Mouse (Mus musculus): ENCODE data around the gene Sncg. TPM values are rescaled to one million over a fixed set of nuclear protein-coding genes. Genes with fewer than 3 reads are reported as not detected.

Sncg gene
- polyA plus RNA-seq, 1 experiment from 2014 or later = 2.4 TPM

DNA sequence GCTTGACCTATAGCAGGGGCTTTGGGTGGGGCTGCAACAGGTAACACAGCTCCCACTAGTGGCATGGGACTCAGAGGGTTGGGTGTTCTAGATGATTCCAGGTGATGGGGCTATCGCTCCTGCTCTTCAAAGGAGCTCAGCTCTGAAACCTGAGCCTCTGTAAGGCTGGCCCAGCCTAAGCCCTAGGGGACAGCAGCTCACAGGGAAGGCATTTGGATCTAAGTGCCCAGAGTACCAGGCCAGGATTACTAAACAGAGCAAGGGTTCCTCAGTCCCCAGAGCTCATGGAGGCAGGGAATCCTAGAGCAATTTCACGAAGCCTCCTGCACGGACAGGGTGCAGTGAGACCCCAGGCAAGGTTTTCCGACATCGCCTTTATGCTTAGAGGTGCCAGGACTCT is 1.4 kb upstream of the Sncg start:
- ATAC-seq (replicated peaks; ENCODE audit: insufficient number of reproducible peaks, low FRiP score, low TSS enrichment) = no peak
- H3K9ac ChIP-seq (ENCODE audit: low read depth, low read length) = peak overlapping the region; percentile 67
- 0 out of 2 replicates have a peak overlapping the region, but pooled peaks have one; percentile 50 for H3K27ac ChIP-seq (ENCODE audit: low read depth, low read length)
- H3K27me3 ChIP-seq (ENCODE audit: control insufficient read depth, insufficient read depth, low read length) = no peaks in the 10 kb centered on the region
- 73% methylated on average over 5 of the region's 5 CpGs for WGBS (ENCODE audit: insufficient replicate concordance)
- H3K9me3 ChIP-seq (replicated peaks; ENCODE audit: control insufficient read depth, low read length) = no peaks in the 10 kb centered on the region
- no peaks in the 10 kb centered on the region for H3K36me3 ChIP-seq (ENCODE audit: control insufficient read depth, insufficient read depth, low read length)
- H3K4me1 ChIP-seq (ENCODE audit: control insufficient read depth, insufficient read depth, low read length) = peaks cover 24% of the 10 kb centered on the region
- peak overlapping the region; percentile 57 for H3K4me2 ChIP-seq
- H3K4me3 ChIP-seq (ENCODE audit: low read depth, low read length) = peak overlapping the region; percentile 41

DNA sequence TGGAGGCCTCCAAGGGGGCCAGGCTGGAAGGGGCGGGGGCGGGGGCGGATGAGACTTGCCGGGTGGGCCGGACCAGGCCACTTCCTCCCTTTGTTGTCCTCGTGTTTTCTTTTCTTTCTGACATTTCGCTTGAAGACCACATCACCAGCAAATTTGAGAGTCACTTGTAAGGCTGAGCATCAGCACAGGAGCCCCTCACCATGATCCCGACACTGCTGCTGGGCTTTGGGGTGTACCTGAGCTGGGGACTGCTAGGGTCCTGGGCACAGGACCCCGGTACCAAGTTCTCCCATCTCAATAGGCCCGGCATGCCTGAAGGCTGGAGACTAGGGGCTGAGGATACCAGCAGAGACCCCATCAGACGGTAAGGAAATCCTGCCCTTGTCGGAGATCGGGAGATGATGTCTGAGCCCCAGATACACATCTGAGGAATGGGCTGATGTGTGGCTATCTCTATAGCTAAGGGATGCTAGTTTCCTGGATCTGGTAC is 871 bp upstream of the Sncg start, which contains the start of gene Mmrn2:
TSS of gene Mmrn2 (plus strand) at position 51 of the 490 bp plus-strand sequence.
- peak within 1 kb of the TSS; percentile 57 for H3K4me2 ChIP-seq
- no peaks in the 10 kb centered on the region for H3K27me3 ChIP-seq (ENCODE audit: control insufficient read depth, insufficient read depth, low read length)
- no peak for ATAC-seq (replicated peaks; ENCODE audit: insufficient number of reproducible peaks, low FRiP score, low TSS enrichment)
- peaks cover 24% of the 10 kb centered on the region for H3K4me1 ChIP-seq (ENCODE audit: control insufficient read depth, insufficient read depth, low read length)
- no peaks in the 10 kb centered on the region for H3K9me3 ChIP-seq (replicated peaks; ENCODE audit: control insufficient read depth, low read length)
- peak within 1 kb of the TSS; percentile 41 for H3K4me3 ChIP-seq (ENCODE audit: low read depth, low read length)
- H3K9ac ChIP-seq (ENCODE audit: low read depth, low read length) = peak within 1 kb of the TSS; percentile 67
- no peaks in the 10 kb centered on the region for H3K36me3 ChIP-seq (ENCODE audit: control insufficient read depth, insufficient read depth, low read length)
- H3K27ac ChIP-seq (ENCODE audit: low read depth, low read length) = peak within 1 kb of the TSS; percentile 50; the same call in 1 of the 2 replicates
- 60% methylated on average over 13 of the region's 13 CpGs for WGBS (ENCODE audit: insufficient replicate concordance)

DNA sequence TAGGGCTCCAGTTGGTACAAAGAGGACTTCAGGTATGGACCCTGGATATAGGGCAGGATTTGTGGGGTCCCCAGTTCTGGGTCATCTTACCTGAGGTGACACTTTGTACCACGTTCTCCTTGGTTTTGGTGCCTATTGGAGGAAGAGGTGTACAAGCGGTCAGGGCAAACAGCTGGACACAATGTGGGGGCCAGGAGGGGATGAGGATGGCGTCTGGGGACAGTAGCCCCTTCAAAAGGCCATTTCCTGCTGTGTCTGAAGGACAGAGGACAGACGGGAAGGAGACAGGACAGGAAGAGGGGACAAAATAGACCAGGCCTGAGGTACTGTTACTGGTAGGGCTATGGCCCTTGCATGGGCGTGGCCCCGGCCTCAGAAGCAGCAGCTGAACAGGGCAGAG is 1.0 kb downstream of the Sncg start:
- H3K4me1 ChIP-seq (ENCODE audit: control insufficient read depth, insufficient read depth, low read length) = peaks cover 18% of the 10 kb centered on the region
- ATAC-seq (replicated peaks; ENCODE audit: insufficient number of reproducible peaks, low FRiP score, low TSS enrichment) = no peak
- no peak overlapping the region for H3K9ac ChIP-seq (ENCODE audit: low read depth, low read length)
- H3K27me3 ChIP-seq (ENCODE audit: control insufficient read depth, insufficient read depth, low read length) = no peaks in the 10 kb centered on the region
- no peaks in the 10 kb centered on the region for H3K36me3 ChIP-seq (ENCODE audit: control insufficient read depth, insufficient read depth, low read length)
- 65% methylated on average over 6 of the region's 6 CpGs for WGBS (ENCODE audit: insufficient replicate concordance)
- no peak overlapping the region for H3K4me2 ChIP-seq
- H3K27ac ChIP-seq (ENCODE audit: low read depth, low read length) = no peak overlapping the region
- H3K9me3 ChIP-seq (replicated peaks; ENCODE audit: control insufficient read depth, low read length) = no peaks in the 10 kb centered on the region
- no peak overlapping the region for H3K4me3 ChIP-seq (ENCODE audit: low read depth, low read length)

DNA sequence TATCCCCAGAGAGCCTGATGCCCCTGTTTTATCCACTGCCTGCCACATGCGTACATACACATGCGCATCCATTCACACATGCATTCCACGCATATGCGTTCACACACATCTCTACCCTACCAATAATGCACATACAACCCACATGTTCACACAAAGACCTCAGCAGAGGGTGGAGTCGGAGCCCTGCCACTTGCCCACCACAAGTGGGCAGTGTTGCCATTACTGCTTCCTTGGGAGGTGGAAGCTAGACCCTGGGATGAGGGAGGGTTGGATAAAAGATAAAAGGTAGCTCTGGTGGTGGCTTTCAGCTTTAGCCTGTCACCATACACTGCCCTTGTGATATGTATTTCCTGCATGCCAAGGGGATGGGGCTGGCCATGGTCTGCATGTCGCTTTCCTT is 1.9 kb downstream of the Sncg start:
- ATAC-seq (replicated peaks; ENCODE audit: insufficient number of reproducible peaks, low FRiP score, low TSS enrichment) = no peak
- Histone ChIP-seq H3K27me3 (ENCODE audit: control insufficient read depth, insufficient read depth, low read length) (no peaks in the 10 kb centered on the region), H3K4me2 (no peak overlapping the region), H3K4me1 (ENCODE audit: control insufficient read depth, insufficient read depth, low read length) (0 out of 2 replicates have a peak, but pooled peaks cover 12% of the 10 kb centered on the region), H3K36me3 (ENCODE audit: control insufficient read depth, insufficient read depth, low read length) (no peaks in the 10 kb centered on the region), H3K27ac (ENCODE audit: low read depth, low read length) (no peak overlapping the region), H3K4me3 (ENCODE audit: low read depth, low read length) (no peak overlapping the region), H3K9me3 (replicated peaks; ENCODE audit: control insufficient read depth, low read length) (no peaks in the 10 kb centered on the region), H3K9ac (ENCODE audit: low read depth, low read length) (no peak overlapping the region)
- WGBS (ENCODE audit: insufficient replicate concordance) = 76% methylated on average over 6 of the region's 6 CpGs

DNA sequence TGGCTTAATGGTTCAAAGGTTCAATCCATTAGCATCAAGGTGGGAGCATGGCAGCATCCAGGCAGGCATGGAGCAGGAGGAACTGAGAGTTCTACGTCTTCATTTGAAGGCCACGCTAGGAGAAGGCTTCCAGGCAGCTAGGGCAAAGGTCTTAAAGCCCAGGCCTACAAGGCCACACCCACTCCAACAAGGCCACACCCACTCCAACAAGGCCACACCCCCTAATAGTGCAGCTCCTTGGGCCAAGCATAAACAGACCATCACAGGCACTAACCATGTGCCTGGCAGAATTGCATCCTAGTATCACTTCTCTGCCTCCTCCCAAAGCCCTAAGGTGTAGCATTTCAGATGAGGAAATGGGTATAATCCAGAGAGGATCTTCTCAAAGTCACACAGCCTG is 2.8 kb downstream of the Sncg start:
- H3K4me3 ChIP-seq (ENCODE audit: low read depth, low read length) = no peak overlapping the region
- H3K9ac ChIP-seq (ENCODE audit: low read depth, low read length) = no peak overlapping the region
- H3K4me2 ChIP-seq = no peak overlapping the region
- no peaks in the 10 kb centered on the region for H3K9me3 ChIP-seq (replicated peaks; ENCODE audit: control insufficient read depth, low read length)
- 71% methylated on average over 2 of the region's 2 CpGs for WGBS (ENCODE audit: insufficient replicate concordance)
- no peak for ATAC-seq (replicated peaks; ENCODE audit: insufficient number of reproducible peaks, low FRiP score, low TSS enrichment)
- 0 out of 2 replicates have a peak, but pooled peaks cover 12% of the 10 kb centered on the region for H3K4me1 ChIP-seq (ENCODE audit: control insufficient read depth, insufficient read depth, low read length)
- no peaks in the 10 kb centered on the region for H3K27me3 ChIP-seq (ENCODE audit: control insufficient read depth, insufficient read depth, low read length)
- H3K36me3 ChIP-seq (ENCODE audit: control insufficient read depth, insufficient read depth, low read length) = no peaks in the 10 kb centered on the region
- no peak overlapping the region for H3K27ac ChIP-seq (ENCODE audit: low read depth, low read length)

DNA sequence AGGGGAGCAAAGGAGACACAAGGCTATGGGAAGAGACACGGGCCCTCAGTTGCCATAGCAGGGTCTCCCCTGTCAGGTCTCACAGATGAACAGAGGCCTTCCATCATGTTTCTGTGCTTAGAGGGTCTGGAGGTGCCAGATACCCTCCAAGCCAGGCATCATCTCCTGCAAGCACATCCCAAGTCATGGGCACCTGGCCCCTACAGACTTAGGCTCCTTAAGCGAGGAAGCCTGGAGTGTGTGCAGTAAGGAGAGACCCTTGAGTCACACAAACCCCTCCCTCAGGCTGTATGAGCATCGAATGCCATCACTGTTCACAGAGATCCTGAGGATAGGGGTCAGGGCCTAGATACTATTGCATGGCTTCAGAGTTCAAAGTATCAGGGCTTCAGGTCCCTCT is 3.7 kb downstream of the Sncg start:
- WGBS (ENCODE audit: insufficient replicate concordance) = 81% methylated on average over 3 of the region's 3 CpGs
- Histone ChIP-seq H3K4me2 (no peak overlapping the region), H3K4me1 (ENCODE audit: control insufficient read depth, insufficient read depth, low read length) (0 out of 2 replicates have a peak, but pooled peaks cover 12% of the 10 kb centered on the region), H3K4me3 (ENCODE audit: low read depth, low read length) (no peak overlapping the region), H3K9ac (ENCODE audit: low read depth, low read length) (no peak overlapping the region), H3K36me3 (ENCODE audit: control insufficient read depth, insufficient read depth, low read length) (no peaks in the 10 kb centered on the region), H3K9me3 (replicated peaks; ENCODE audit: control insufficient read depth, low read length) (no peaks in the 10 kb centered on the region), H3K27me3 (ENCODE audit: control insufficient read depth, insufficient read depth, low read length) (no peaks in the 10 kb centered on the region), H3K27ac (ENCODE audit: low read depth, low read length) (no peak overlapping the region)
- no peak for ATAC-seq (replicated peaks; ENCODE audit: insufficient number of reproducible peaks, low FRiP score, low TSS enrichment)

DNA sequence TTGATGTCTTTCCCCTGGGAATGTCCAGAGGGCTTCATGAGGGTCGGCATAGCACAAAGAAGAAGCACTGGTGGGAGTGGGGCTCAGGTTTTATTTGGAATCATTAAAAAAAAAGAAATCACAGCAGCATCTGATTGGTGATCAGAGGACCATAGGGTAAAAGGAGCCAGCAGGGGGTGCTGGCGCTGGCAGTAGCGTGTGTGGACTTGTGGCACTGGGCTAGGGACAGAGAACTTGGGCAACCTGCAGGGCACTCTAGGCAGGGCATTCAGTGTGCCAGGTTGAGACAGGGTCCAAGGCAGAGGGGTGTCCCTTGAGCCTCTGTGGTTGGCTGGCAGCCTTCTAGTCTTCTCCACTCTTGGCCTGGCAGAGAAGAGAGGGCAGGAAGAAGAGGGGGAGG is 4.4 kb downstream of the Sncg start:
- H3K27me3 ChIP-seq (ENCODE audit: control insufficient read depth, insufficient read depth, low read length) = no peaks in the 10 kb centered on the region
- no peak overlapping the region for H3K9ac ChIP-seq (ENCODE audit: low read depth, low read length)
- no peak overlapping the region for H3K27ac ChIP-seq (ENCODE audit: low read depth, low read length)
- no peaks in the 10 kb centered on the region for H3K36me3 ChIP-seq (ENCODE audit: control insufficient read depth, insufficient read depth, low read length)
- no peak overlapping the region for H3K4me2 ChIP-seq
- 47% methylated on average over 3 of the region's 3 CpGs for WGBS (ENCODE audit: insufficient replicate concordance)
- no peak overlapping the region for H3K4me3 ChIP-seq (ENCODE audit: low read depth, low read length)
- H3K9me3 ChIP-seq (replicated peaks; ENCODE audit: control insufficient read depth, low read length) = no peaks in the 10 kb centered on the region
- H3K4me1 ChIP-seq (ENCODE audit: control insufficient read depth, insufficient read depth, low read length) = 0 out of 2 replicates have a peak, but pooled peaks cover 12% of the 10 kb centered on the region
- no peak for ATAC-seq (replicated peaks; ENCODE audit: insufficient number of reproducible peaks, low FRiP score, low TSS enrichment)

DNA sequence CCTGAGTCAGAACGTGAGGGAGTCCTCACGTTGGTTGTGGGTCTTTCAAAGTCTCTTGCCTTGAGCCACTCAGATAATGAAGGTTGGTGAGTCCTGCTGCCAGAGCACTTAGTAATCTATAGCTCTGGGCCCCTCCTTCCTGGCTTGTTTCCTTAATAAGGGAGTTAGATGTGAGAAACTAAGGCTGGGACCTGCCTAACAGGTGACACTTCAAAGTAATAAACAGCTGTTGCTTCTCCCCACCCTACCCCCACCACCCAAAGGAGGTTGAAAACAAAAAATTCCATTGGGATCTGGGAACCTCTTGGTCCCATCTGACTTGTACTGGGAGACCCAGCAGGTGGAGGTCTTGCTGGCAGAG is 9.5 kb downstream of the Sncg start:
- no peaks in the 10 kb centered on the region for H3K36me3 ChIP-seq (ENCODE audit: control insufficient read depth, insufficient read depth, low read length)
- ATAC-seq (replicated peaks; ENCODE audit: insufficient number of reproducible peaks, low FRiP score, low TSS enrichment) = no peak
- no peaks in the 10 kb centered on the region; the same call in 1 of the 2 replicates for H3K27me3 ChIP-seq (ENCODE audit: control insufficient read depth, insufficient read depth, low read length)
- H3K4me3 ChIP-seq (ENCODE audit: low read depth, low read length) = no peak overlapping the region
- no peaks in the 10 kb centered on the region for H3K9me3 ChIP-seq (replicated peaks; ENCODE audit: control insufficient read depth, low read length)
- no peak overlapping the region for H3K4me2 ChIP-seq
- H3K4me1 ChIP-seq (ENCODE audit: control insufficient read depth, insufficient read depth, low read length) = peaks cover 4% of the 10 kb centered on the region; the same call in 1 of the 2 replicates
- WGBS (ENCODE audit: insufficient replicate concordance) = 83% methylated on average over 2 of the region's 2 CpGs
- H3K27ac ChIP-seq (ENCODE audit: low read depth, low read length) = no peak overlapping the region
- H3K9ac ChIP-seq (ENCODE audit: low read depth, low read length) = no peak overlapping the region

Measured in heart, embryonic 11.5 days (tissue).